Mouse (Mus musculus) CH12.LX (cell line): ENCODE measurements around the gene Rps6ka5.

Experiments
- BHLHE40 ChIP-seq: IDR thresholded peaks from 2 replicates; pipeline ENCODE4 v1.6.1; 2011; ENCODE audit warnings: mild to moderate bottlenecking, low read depth, low read length, improper control_type of control experiment
- CTCF ChIP-seq, 2 experiments: IDR thresholded peaks in 1 of 2; conservative IDR thresholded peaks in 1 of 2; 2 replicates each; pipeline ENCODE4 v1.5.1; 2011 to 2012; ENCODE audit warnings: low read depth in 2 of 2, low read length in 2 of 2, improper control_type of control experiment in 1 of 2, inconsistent platforms in 1 of 2, mild to moderate bottlenecking in 1 of 2, moderate library complexity in 1 of 2
- EP300 ChIP-seq: IDR thresholded peaks from 2 replicates; pipeline ENCODE4 v1.6.1; 2011; ENCODE audit warnings: low read length, improper control_type of control experiment
- ETS1 ChIP-seq: conservative IDR thresholded peaks from 2 replicates; pipeline ENCODE4 v1.6.1; 2012; ENCODE audit warnings: low read depth, mild to moderate bottlenecking, inconsistent platforms, low read length, improper control_type of control experiment, moderate library complexity
- MYC ChIP-seq: IDR thresholded peaks from 2 replicates; pipeline ENCODE4 v1.6.1; 2011; ENCODE audit warnings: low read depth, mild to moderate bottlenecking, improper control_type of control experiment, low read length
- PAX5 ChIP-seq: IDR thresholded peaks from 2 replicates; pipeline ENCODE4 v1.6.1; 2012; ENCODE audit warnings: low read length, inconsistent platforms, mixed read lengths
- POLR2A ChIP-seq: IDR thresholded peaks from 2 replicates; pipeline ENCODE4 v1.6.1; 2011; ENCODE audit warnings: low read depth, mild to moderate bottlenecking, improper control_type of control experiment, low read length
- USF2 ChIP-seq: conservative IDR thresholded peaks from 2 replicates; pipeline ENCODE4 v1.6.1; 2011; ENCODE audit warnings: low read depth, low read length, improper control_type of control experiment
- ZKSCAN1 ChIP-seq: IDR thresholded peaks from 2 replicates; pipeline ENCODE4 v1.6.1; 2012; ENCODE audit warnings: low read depth, inconsistent platforms, low read length, improper control_type of control experiment, borderline replicate concordance

DNA sequence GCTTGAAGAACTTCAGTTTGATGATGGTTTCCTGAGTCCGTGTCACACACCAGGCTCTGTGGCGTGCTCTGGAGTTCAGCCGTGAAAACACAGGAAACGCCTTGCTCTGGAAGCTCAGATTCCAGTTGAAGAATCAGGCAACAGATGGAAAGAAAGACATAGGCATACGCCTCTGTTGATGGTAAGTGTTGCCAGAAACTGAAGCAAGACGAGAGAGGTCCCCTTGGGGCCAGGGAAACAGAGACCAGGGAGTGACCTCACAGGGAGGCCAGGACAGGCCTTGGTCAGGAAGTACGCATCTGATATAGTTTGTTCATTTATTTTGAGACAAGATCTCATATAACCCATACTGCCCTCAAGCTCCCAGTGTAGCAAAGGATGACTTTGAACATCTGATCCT lies 48.0 kb upstream of the Rps6ka5 start:
- TF ChIP-seq CTCF (conservative IDR thresholded peaks at IDR 0.05 in 1 of 2, IDR thresholded peaks at IDR 0.05 in 1 of 2; ENCODE audit: low read depth in 2 of 2, low read length in 2 of 2) (no peak), PAX5 (no peak), EP300 (no peak), MYC (no peak), BHLHE40 (no peak), ETS1 (no peak), USF2 (no peak), ZKSCAN1 (no peak), POLR2A (no peak)
